Mouse (Mus musculus): ENCODE measurements around the gene Gm26897. TPM values are rescaled to one million over a fixed set of nuclear protein-coding genes. Genes with fewer than 3 reads are reported as not detected.

Gm26897 gene
- total RNA-seq, 1 experiment from 2014 or later, result not detected

DNA sequence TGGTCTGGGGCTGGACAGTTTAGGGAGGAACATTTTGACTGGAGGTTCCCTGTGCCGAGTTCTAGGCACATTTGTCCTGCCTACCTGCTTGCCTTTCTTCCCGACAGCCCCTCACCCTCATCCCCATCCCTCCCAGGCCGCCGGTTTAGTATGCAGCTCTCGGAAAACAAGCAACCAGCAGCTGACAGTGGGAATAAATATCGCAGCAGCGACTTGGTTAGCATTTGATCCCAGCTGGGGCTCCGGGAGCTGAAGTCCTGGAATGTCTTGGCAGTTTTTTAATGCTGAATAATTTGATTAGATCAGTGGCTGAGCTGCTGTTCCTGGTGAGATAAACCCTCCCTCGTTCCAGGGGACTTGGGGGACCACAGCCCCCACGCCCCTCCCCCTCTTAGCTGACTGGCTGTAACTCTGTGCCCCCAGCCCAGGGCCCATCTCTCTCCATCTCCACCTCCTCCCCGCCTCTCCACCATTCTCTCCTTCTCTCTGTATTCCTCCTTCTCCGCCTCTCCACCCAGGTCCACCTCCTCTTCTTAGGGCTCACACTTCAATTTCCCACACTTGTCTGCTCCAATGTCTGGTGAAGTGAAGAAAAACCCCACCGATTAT lies 8.7 kb downstream of the Gm26897 start:
- no peak for ATAC-seq (replicated peaks; ENCODE audit: low read depth, poor library complexity, severe bottlenecking)

DNA sequence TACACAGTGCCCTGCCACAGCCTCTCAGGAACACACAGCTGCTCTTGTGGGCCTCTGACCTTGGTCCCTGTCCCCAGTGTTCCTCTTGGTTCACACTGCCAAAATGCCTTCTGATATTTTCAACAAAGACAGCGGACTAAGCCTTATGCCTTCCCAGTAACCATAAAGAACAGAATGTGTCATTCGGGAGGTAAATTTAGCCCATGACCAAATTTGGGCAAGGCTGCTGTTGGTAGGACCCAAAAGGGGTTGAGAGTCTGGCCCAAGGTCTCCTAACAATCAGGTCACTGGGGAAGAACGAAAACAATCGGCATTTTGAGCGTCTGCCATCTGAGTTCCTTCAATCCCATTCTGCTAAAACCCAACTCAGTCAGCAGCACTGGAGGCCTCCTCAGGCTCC lies 15.9 kb downstream of the Gm26897 start:
- no peak for ATAC-seq (replicated peaks; ENCODE audit: low read depth, poor library complexity, severe bottlenecking)

DNA sequence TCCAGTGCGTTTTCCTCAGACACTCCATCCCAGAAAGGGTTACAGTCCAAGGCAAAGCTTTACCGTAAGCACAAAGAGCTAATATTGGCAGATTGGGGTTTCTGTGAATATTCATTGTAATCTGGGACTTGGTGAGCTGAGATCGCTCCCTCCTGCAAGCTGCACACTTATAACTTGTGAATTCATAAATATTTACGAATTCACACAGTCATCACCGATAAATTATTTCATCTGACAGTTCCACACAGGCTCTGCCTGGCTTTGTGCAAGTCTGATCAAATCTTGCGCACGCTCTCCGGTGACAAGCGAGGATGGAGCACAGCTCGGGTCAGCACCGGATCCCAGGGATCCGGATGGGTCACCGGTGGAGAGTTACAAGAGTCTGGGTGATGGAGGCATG lies 16.4 kb downstream of the Gm26897 start:
- no peak for ATAC-seq (replicated peaks; ENCODE audit: low read depth, poor library complexity, severe bottlenecking)

DNA sequence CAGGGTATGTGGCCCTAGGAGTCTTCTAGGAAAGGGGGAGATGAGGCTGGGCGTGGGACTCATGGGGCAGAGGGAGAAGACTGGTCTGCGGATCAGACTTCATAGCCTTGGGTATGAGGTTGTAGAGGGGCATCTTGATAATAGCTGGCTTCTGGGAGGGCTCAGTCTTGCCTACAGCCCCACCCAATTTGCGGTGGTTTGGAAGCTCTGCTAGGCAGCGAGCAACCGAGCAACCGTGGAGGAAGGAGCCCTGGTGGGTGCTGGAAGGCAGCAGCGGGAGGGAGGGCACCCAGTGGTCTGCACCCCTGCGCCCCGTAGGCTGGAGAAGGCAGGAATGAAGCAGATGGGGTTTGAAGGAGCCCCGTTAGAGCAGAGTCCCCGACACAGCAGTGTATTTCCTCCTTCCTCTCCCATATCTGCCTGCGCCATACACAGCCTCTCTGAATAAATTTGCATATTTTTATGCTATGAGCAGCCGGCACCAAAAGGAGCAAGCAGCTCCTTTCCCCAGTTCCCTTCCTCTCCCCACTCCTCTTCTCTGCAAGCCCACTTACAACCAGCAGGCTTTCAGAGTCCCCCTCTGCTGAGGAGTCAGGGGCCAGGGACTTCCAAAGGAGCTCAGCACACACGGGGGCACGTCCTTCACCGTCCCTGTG lies 20.9 kb downstream of the Gm26897 start:
- ATAC-seq (replicated peaks; ENCODE audit: low read depth, poor library complexity, severe bottlenecking), result peak; percentile 80

DNA sequence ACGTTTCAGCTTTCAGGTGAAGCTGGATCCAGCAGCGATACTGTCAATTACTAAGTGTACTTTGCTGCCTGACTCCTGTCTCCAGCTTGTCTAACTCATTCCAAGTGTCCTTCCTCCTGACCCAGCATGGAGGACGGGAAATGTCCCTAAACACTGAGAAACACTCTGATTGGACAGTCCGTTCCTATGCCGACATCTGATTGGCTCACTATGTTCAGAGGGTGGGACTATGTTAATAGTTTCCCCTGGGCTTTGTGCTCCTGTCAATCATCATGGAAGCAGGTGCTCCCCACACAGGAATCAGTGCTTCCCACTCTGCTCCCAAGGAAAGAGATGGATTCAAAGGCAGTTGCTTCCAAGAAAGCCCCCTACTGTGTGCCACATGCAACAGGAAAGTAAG lies 21.6 kb downstream of the Gm26897 start:
- peak; percentile 37; the same call in 1 of the 2 replicates for ATAC-seq (replicated peaks; ENCODE audit: low read depth, poor library complexity, severe bottlenecking)

- no peak for ATAC-seq (replicated peaks; ENCODE audit: low read depth, poor library complexity, severe bottlenecking)
Measured at GRCm38 (mm10) chr5:111760721-111761480, 27.2 kb downstream of the Gm26897 start.

GRCm38 (mm10) chr5:111761574-111761973 lies 27.9 kb downstream of the Gm26897 start:
- ATAC-seq (replicated peaks; ENCODE audit: low read depth, poor library complexity, severe bottlenecking), result no peak

GRCm38 (mm10) chr5:111762085-111762484 lies 28.4 kb downstream of the Gm26897 start:
- no peak for ATAC-seq (replicated peaks; ENCODE audit: low read depth, poor library complexity, severe bottlenecking)

DNA sequence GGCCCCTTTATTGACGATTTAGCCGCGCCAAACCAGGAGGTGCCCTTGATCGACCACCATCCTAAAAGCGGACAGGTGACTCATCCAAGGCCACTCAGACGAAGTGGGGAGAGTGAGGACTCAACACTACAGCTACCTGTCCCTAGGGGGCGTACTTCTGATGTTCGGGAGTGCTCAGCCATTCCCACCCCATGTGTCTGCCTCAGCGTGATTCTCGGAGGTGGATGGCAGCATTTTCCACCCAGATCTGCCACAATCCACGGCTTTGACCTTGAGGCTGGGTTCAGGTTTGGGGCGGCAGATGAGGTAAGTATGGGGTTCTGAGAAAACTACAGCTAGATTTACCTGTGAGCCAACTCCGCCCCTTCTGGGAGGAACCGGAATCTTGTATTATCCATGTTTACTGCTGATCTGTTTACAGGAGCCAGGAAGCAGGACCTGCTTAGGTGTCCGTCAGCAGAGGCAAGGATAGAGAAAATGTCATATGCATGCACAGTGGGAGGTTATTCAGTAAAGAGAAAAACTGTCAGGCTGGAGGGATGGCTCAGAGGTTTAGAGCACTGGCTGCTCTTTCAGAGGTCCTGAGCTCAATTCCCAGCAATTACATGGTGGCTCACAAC lies 32.1 kb downstream of the Gm26897 start:
- no peak for ATAC-seq (replicated peaks; ENCODE audit: low read depth, poor library complexity, severe bottlenecking)

- no peak for ATAC-seq (replicated peaks; ENCODE audit: low read depth, poor library complexity, severe bottlenecking)
Measured at GRCm38 (mm10) chr5:111766696-111767095, 33.0 kb downstream of the Gm26897 start.

DNA sequence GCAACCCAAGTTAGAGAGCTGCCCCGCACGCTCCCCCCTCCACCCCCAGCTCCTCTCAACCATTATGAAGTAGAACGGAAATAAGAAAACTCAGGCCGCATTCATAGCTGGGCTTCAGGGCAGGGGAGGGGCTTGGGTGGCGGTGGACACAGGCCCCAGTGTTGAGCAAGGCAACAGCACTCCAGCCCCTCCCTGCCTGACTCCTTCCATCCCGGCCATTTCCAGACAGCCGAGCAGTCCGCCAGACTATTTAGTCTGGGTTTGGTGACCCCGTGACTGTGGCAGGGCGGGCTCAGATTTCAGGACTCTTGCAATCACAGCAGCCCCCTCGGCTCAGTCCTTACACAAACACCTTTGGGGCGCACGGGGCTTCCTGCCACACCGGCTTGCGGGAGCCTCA lies 36.5 kb downstream of the Gm26897 start:
- no peak for ATAC-seq (replicated peaks; ENCODE audit: low read depth, poor library complexity, severe bottlenecking)

GRCm38 (mm10) chr5:111772127-111772526 lies 38.4 kb downstream of the Gm26897 start:
- ATAC-seq (replicated peaks; ENCODE audit: low read depth, poor library complexity, severe bottlenecking), result no peak

- ATAC-seq (replicated peaks; ENCODE audit: low read depth, poor library complexity, severe bottlenecking), result no peak
Measured at GRCm38 (mm10) chr5:111772591-111773406, 39.1 kb downstream of the Gm26897 start.

- no peak for ATAC-seq (replicated peaks; ENCODE audit: low read depth, poor library complexity, severe bottlenecking)
Measured at GRCm38 (mm10) chr5:111773407-111773733, 39.6 kb downstream of the Gm26897 start.

GRCm38 (mm10) chr5:111776246-111776645 lies 42.5 kb downstream of the Gm26897 start:
- no peak for ATAC-seq (replicated peaks; ENCODE audit: low read depth, poor library complexity, severe bottlenecking)

DNA sequence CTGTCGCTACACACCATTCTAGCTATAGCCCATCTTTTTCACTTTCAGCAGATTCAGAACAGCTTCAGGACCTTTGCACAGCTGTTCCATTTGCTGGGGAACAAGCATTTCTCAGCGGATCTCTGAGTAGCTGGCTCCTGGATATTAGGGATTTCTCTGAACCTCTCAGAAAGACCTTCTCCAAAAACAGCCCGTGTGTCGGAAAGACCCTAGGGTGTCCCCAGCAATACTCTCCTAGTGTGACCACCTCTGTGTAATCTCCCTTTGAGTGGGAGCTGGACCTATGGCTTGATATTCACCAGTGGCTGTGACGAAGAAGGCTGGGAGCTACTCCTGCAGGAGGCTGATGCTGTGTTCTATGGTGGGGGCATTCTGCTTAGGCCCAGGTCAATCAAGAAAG lies 44.4 kb downstream of the Gm26897 start:
- no peak for ATAC-seq (replicated peaks; ENCODE audit: low read depth, poor library complexity, severe bottlenecking)

- ATAC-seq (replicated peaks; ENCODE audit: low read depth, poor library complexity, severe bottlenecking), result no peak
Measured at GRCm38 (mm10) chr5:111779776-111780485, 46.2 kb downstream of the Gm26897 start.

Measured in common myeloid progenitor, adult 5-6 weeks (primary cell).